Mouse (Mus musculus): ENCODE results near the gene 6430571L13Rik.

The 6430571L13Rik gene

GRCm38 (mm10) chr9:107327879-107328620, 12.4 kb upstream of the 6430571L13Rik start:
- in situ Hi-C loops (cut with MboI; ENCODE audit: unreplicated experiment in 2 of 2) = loop anchor here in 1 of 2 experiments (25.0 kb wide), 1 partner anchor 1009 kb away; the partner anchor contains the start of genes Gpx1 and Usp4

- in situ Hi-C loops (cut with MboI; ENCODE audit: unreplicated experiment in 2 of 2) = loop anchor here (5.0 to 25.0 kb wide), 4 partner anchors 33 to 1007 kb away; partner anchors contain the start of genes Cish (in 1 of the 2), Gpx1 (in 1 of the 2), Manf (in 1 of the 2) and Usp4 (in 1 of the 2)
These were observed 9.6 kb upstream of the 6430571L13Rik start for GRCm38 (mm10) chr9:107330791-107331190.

GRCm38 (mm10) chr9:107333686-107334085, 6.7 kb upstream of the 6430571L13Rik start:
- in situ Hi-C loops (cut with MboI; ENCODE audit: unreplicated experiment in 2 of 2) = loop anchor here (5.0 to 25.0 kb wide), 4 partner anchors 36 to 1004 kb away; partner anchors contain the start of genes Cish (in 1 of the 2), Gpx1 (in 1 of the 2), Manf (in 1 of the 2) and Usp4 (in 1 of the 2)

GRCm38 (mm10) chr9:107334356-107334755, 6.0 kb upstream of the 6430571L13Rik start:
- in situ Hi-C loops (cut with MboI; ENCODE audit: unreplicated experiment in 2 of 2) = loop anchor here (5.0 to 25.0 kb wide), 4 partner anchors 37 to 1003 kb away; partner anchors contain the start of genes Cish (in 1 of the 2), Gpx1 (in 1 of the 2), Manf (in 1 of the 2) and Usp4 (in 1 of the 2)

GRCm38 (mm10) chr9:107335046-107335445, 5.4 kb upstream of the 6430571L13Rik start:
- in situ Hi-C loops (cut with MboI; ENCODE audit: unreplicated experiment in 2 of 2) = loop anchor here in 1 of 2 experiments (5.0 to 25.0 kb wide), 3 partner anchors 38 to 1002 kb away; partner anchors contain the start of genes Cish, Gpx1, Manf and Usp4

- in situ Hi-C loops (cut with MboI; ENCODE audit: unreplicated experiment in 2 of 2) = loop anchor here in 1 of 2 experiments (5.0 to 25.0 kb wide), 3 partner anchors 39 to 1001 kb away; partner anchors contain the start of genes Cish, Gpx1, Manf and Usp4
These were observed 4.5 kb upstream of the 6430571L13Rik start for GRCm38 (mm10) chr9:107335909-107336308.

GRCm38 (mm10) chr9:107336386-107336785, 4.0 kb upstream of the 6430571L13Rik start:
- in situ Hi-C loops (cut with MboI; ENCODE audit: unreplicated experiment in 2 of 2) = loop anchor here in 1 of 2 experiments (5.0 to 25.0 kb wide), 3 partner anchors 39 to 1001 kb away; partner anchors contain the start of genes Cish, Gpx1, Manf and Usp4

- in situ Hi-C loops (cut with MboI; ENCODE audit: unreplicated experiment in 2 of 2) = loop anchor here in 1 of 2 experiments (5.0 to 25.0 kb wide), 3 partner anchors 41 to 999 kb away; partner anchors contain the start of genes Cish, Gpx1, Manf and Usp4
These were observed 2.1 kb upstream of the 6430571L13Rik start, which contains the start of gene Hemk1 for GRCm38 (mm10) chr9:107338172-107338883. TSS of gene Hemk1 (minus strand) at chr9:107338350.

GRCm38 (mm10) chr9:107340911-107341645, 676 bp downstream of the 6430571L13Rik start:
- in situ Hi-C loops (cut with MboI; ENCODE audit: unreplicated experiment in 2 of 2) = loop anchor here in 1 of 2 experiments (25.0 kb wide), 1 partner anchor 996 kb away; the partner anchor contains the start of genes Gpx1 and Usp4

GRCm38 (mm10) chr9:107342201-107342709, 1.9 kb downstream of the 6430571L13Rik start:
- in situ Hi-C loops (cut with MboI; ENCODE audit: unreplicated experiment in 2 of 2) = loop anchor here in 1 of 2 experiments (25.0 kb wide), 1 partner anchor 995 kb away; the partner anchor contains the start of genes Gpx1 and Usp4

- in situ Hi-C loops (cut with MboI; ENCODE audit: unreplicated experiment in 2 of 2) = loop anchor here in 1 of 2 experiments (25.0 kb wide), 1 partner anchor 994 kb away; the partner anchor contains the start of genes Gpx1 and Usp4
These were observed 2.9 kb downstream of the 6430571L13Rik start for GRCm38 (mm10) chr9:107343146-107343943.

- in situ Hi-C loops (cut with MboI; ENCODE audit: unreplicated experiment in 2 of 2) = loop anchor here in 1 of 2 experiments (25.0 kb wide), 1 partner anchor 993 kb away; the partner anchor contains the start of genes Gpx1 and Usp4
These were observed 3.6 kb downstream of the 6430571L13Rik start for GRCm38 (mm10) chr9:107344027-107344426.

GRCm38 (mm10) chr9:107346081-107346480, 5.7 kb downstream of the 6430571L13Rik start:
- in situ Hi-C loops (cut with MboI; ENCODE audit: unreplicated experiment in 2 of 2) = loop anchor here in 1 of 2 experiments (25.0 kb wide), 1 partner anchor 991 kb away; the partner anchor contains the start of genes Gpx1 and Usp4

GRCm38 (mm10) chr9:107347586-107348183, 7.3 kb downstream of the 6430571L13Rik start:
- in situ Hi-C loops (cut with MboI; ENCODE audit: unreplicated experiment in 2 of 2) = loop anchor here in 1 of 2 experiments (25.0 kb wide), 1 partner anchor 990 kb away; the partner anchor contains the start of genes Gpx1 and Usp4

GRCm38 (mm10) chr9:107349321-107349720, 8.9 kb downstream of the 6430571L13Rik start:
- in situ Hi-C loops (cut with MboI; ENCODE audit: unreplicated experiment in 2 of 2) = loop anchor here in 1 of 2 experiments (25.0 kb wide), 1 partner anchor 988 kb away; the partner anchor contains the start of genes Gpx1 and Usp4

GRCm38 (mm10) chr9:107354826-107355225, 14.4 kb downstream of the 6430571L13Rik start:
- in situ Hi-C loops (cut with MboI; ENCODE audit: unreplicated experiment in 2 of 2) = loop anchor here (5.0 to 25.0 kb wide), 6 partner anchors 60 to 680 kb away; partner anchors contain the start of genes Cish (in 1 of the 2), Gnat1 (in 1 of the 2) and Slc38a3 (in 1 of the 2)

All from v-Abl transformed pro-B cells (cell line).